Mouse (Mus musculus) ES-E14 (cell line): ENCODE data around the gene Arhgap9. TPM values are rescaled to one million over a fixed set of nuclear protein-coding genes. Genes with fewer than 3 reads are reported as not detected.
"Not testable (repeated sequence)": the region's sequence is repeated elsewhere in the genome, so short reads cannot be mapped to it uniquely, and the experiment has no call there.

ENCODE experiments used
- DNase-seq: peaks from one replicate; pipeline ENCODE4 v3.0.0-alpha.2; 2013; ENCODE audit warnings: low read depth, low spot score
- H3K27ac ChIP-seq: 2 replicates; pipeline ENCODE4 v1.5.1; 2012; ENCODE audit warnings: low read depth, mild to moderate bottlenecking, low read length, moderate library complexity, mixed read lengths; ENCODE audit not compliant: poor library complexity, insufficient read depth, severe bottlenecking
- H3K36me3 ChIP-seq: 2 replicates; pipeline ENCODE4 v1.6.1; 2012; ENCODE audit warnings: mild to moderate bottlenecking, low read length, moderate library complexity, mixed read lengths; ENCODE audit not compliant: control insufficient read depth, poor library complexity, insufficient read depth, severe bottlenecking
- H3K4me1 ChIP-seq, 2 experiments: fragments of 150-350 bp in 1 of 2; sonication (generic) in 1 of 2; 2 replicates each; pipeline ENCODE4 v1.6.1; 2012; ENCODE audit warnings: low read length in 2 of 2, mild to moderate bottlenecking in 1 of 2, mixed read lengths in 1 of 2; ENCODE audit not compliant: control insufficient read depth in 2 of 2, insufficient read depth in 2 of 2, poor library complexity in 1 of 2
- H3K4me3 ChIP-seq, 2 experiments: fragments of 150-350 bp in 1 of 2; sonication (generic) in 1 of 2; 2 replicates each; pipeline ENCODE4 v1.5.1; 2012; ENCODE audit warnings: low read length in 2 of 2, low read depth in 1 of 2, mild to moderate bottlenecking in 1 of 2, mixed read lengths in 1 of 2; ENCODE audit not compliant: insufficient read depth in 1 of 2, poor library complexity in 1 of 2, severe bottlenecking in 1 of 2
- H3K9ac ChIP-seq: 2 replicates; pipeline ENCODE4 v1.6.1; 2012; ENCODE audit warnings: low read depth, mild to moderate bottlenecking, low read length, mixed read lengths; ENCODE audit not compliant: poor library complexity, insufficient read depth, severe bottlenecking
- H3K9me3 ChIP-seq: fragments of 150-350 bp; sonication (generic); 2 replicates; pipeline ENCODE4 v1.6.1; 2012; ENCODE audit warnings: low read depth, mild to moderate bottlenecking, low read length; ENCODE audit not compliant: control insufficient read depth, insufficient read depth
- CHD2 ChIP-seq: IDR thresholded peaks from 2 replicates; pipeline ENCODE4 v1.6.1; 2014; ENCODE audit warnings: mild to moderate bottlenecking, low read depth, low read length, inconsistent platforms
- HCFC1 ChIP-seq: IDR thresholded peaks from 2 replicates; pipeline ENCODE4 v1.6.1; 2012; ENCODE audit warnings: low read length, inconsistent platforms, borderline replicate concordance; ENCODE audit not compliant: insufficient read depth
- MAFK ChIP-seq: IDR thresholded peaks from 2 replicates; pipeline ENCODE4 v1.6.1; 2014; ENCODE audit warnings: mild to moderate bottlenecking, low read depth, low read length, inconsistent platforms; ENCODE audit not compliant: insufficient read depth
- ZC3H11A ChIP-seq: IDR thresholded peaks from 2 replicates; pipeline ENCODE4 v1.6.1; 2012; ENCODE audit warnings: low read depth, mild to moderate bottlenecking, inconsistent platforms, low read length, borderline replicate concordance
- ZNF384 ChIP-seq: IDR thresholded peaks from 2 replicates; pipeline ENCODE4 v1.6.1; 2012; ENCODE audit warnings: low read depth, low read length, inconsistent platforms
- in situ Hi-C, 2 experiments: fragments of 600-800 bp; cut with MboI; formaldehyde crosslinking; loops; one replicate each; pipeline ENCODE4 v1.15.1; 2025; ENCODE audit warnings: low sequenced_read_pairs in 2 of 2, inconsistent platforms in 1 of 2; ENCODE audit not compliant: unreplicated experiment in 2 of 2
- total RNA-seq: library from RNA; depleted of rRNA; stranded (reverse); fragments of 300-350 nt; gene quantifications from 2 replicates; pipeline ENCODE4 v1.2.3, GENCODE M21; 2012

Gene Arhgap9
- total RNA-seq, 1 experiment: 2.6 TPM

DNA sequence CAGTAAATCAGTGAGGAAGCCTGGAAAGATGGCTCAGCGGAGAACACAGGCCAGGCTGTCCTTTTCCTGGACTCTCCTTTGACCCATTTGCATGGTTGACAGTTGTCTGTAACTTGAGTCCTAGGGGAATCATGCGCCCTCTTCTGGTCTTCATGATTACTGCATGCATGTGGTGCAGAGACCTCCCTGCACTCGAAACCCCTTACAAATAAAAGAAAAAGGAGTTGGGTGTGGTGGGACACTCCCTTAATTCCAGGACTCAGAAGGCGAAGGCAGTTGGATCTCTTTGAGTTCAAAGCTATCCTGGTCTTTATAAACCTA, 9.4 kb upstream of the Arhgap9 start:
- no peaks in the 10 kb centered on the region for H3K9me3 ChIP-seq
- H3K9ac ChIP-seq: peak overlapping the region; percentile 79; the same call in 1 of the 2 replicates
- peak; percentile 98 for DNase-seq
- H3K4me1 ChIP-seq: peaks cover 2 to 4% of the 10 kb centered on the region in 2 experiments
- TF ChIP-seq ZNF384: 0 out of 2 replicates have a peak, but pooled peaks have one; percentile 51
- TF ChIP-seq CHD2: peak; percentile 41; the same call in 1 of the 2 replicates
- TF ChIP-seq HCFC1: peak; percentile 65; the same call in 1 of the 2 replicates
- no peak for TF ChIP-seq MAFK
- TF ChIP-seq ZC3H11A: no peak
- peak overlapping the region; percentile 87 to 91 for H3K4me3 ChIP-seq
- H3K36me3 ChIP-seq: peaks cover 20% of the 10 kb centered on the region
- in situ Hi-C loops: no loop called here
- no peak overlapping the region for H3K27ac ChIP-seq

DNA sequence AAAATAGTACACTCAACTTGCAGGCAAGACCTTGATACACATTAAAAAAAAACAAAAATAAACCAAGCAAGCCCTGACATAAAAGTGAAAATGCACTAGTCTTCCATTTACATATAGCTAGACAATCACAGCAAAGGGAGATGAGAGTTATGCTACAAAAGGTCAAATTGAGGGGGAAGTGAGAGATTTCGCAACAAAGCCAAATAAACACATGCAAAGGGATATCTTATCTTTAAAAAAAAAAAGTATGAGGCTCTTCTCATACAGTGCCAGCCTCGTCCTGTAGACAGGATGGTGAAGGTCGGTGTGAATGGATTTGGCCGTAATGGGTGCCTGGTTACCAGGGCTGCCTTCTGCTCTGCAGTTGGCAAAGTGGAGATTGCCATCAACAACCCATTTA, 8.9 kb upstream of the Arhgap9 start:
- peak overlapping the region; percentile 55; the same call in 1 of the 2 replicates for H3K27ac ChIP-seq
- TF ChIP-seq ZC3H11A (no peak), CHD2 (no peak), MAFK (no peak)
- no peak for DNase-seq
- no peak overlapping the region for H3K4me3 ChIP-seq
- H3K36me3 ChIP-seq: peaks cover 17% of the 10 kb centered on the region
- H3K9me3 ChIP-seq: no peaks in the 10 kb centered on the region
- H3K4me1 ChIP-seq: peaks cover 2 to 4% of the 10 kb centered on the region in 2 experiments
- in situ Hi-C loops: no loop called here
- H3K9ac ChIP-seq: no peak overlapping the region

DNA sequence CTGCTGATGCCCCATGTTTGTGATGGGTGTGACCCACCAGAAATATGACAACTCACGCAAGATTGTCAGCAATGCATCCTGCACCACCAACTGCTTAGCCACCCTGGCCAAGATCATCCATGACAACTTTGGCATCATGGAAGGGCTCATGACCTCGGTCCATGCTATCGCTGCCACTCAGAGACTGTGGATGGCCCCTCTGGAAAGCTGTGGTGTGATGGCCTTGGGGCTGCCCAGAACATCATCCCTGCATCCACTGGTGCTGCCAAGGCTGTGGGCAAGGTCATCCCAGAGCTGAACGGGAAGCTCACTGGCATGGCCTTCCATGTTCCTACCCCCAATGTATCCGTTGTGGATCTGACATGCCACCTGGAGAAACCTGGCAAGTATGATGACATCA, 8.2 kb upstream of the Arhgap9 start:
- H3K36me3 ChIP-seq: peaks cover 12% of the 10 kb centered on the region; the same call in 1 of the 2 replicates
- H3K27ac ChIP-seq, in situ Hi-C loops, H3K9ac ChIP-seq, H3K9me3 ChIP-seq, H3K4me3 ChIP-seq, H3K4me1 ChIP-seq, DNase-seq: not testable (repeated sequence)

DNA sequence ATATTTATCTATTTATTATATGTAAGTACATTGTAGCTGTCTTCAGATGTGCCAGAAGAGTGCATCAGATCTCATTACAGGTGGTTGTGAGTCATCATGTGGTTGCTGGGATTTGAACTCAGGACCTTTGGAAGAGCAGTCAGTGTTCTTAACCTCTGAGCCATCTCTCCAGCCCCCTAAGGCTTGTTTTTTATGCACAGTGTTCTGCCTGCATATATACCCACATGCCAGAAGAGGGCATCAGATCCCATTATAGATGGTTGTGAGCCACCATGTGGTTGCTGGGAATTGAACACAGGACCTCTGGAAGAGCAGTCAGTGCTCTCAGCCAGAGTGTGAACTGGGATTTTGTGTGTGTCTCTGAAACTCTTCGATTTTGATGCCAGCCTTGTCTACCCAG, 6.8 kb upstream of the Arhgap9 start:
- H3K4me3 ChIP-seq, in situ Hi-C loops, H3K9me3 ChIP-seq, H3K36me3 ChIP-seq, DNase-seq, H3K27ac ChIP-seq, H3K9ac ChIP-seq, H3K4me1 ChIP-seq: not testable (repeated sequence)

DNA sequence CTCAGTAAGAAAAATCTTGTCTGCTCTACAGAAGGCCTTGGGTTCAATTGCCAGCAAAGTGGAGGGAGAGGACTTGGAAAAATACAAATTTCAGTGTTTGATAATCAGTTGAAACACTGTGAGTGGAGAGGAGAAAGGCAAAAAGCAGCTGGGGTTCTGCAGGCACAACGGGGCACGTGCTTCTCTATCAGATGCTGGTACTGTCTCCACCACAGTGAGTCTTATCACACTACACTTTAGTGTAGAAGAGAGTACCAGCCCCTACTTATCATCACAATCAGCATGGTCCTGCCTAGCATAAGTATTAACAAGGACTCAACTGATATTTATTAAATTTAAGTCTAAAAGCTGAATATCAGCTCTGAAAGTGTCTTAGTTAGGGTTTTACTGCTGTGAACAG, 4.5 kb upstream of the Arhgap9 start:
- Histone ChIP-seq H3K4me1 (peaks cover 4 to 7% of the 10 kb centered on the region in 2 experiments), H3K36me3 (no peaks in the 10 kb centered on the region), H3K9me3 (no peaks in the 10 kb centered on the region), H3K4me3 (no peak overlapping the region), H3K27ac (no peak overlapping the region), H3K9ac (no peak overlapping the region)
- no peak for DNase-seq
- in situ Hi-C loops: no loop called here
- TF ChIP-seq HCFC1: no peak
